Mouse (Mus musculus): ENCODE measurements around the gene Sbno1.
A peak's percentile ranks its signal among the peaks of the same experiment; 100 is the strongest.

Gene Sbno1

DNA sequence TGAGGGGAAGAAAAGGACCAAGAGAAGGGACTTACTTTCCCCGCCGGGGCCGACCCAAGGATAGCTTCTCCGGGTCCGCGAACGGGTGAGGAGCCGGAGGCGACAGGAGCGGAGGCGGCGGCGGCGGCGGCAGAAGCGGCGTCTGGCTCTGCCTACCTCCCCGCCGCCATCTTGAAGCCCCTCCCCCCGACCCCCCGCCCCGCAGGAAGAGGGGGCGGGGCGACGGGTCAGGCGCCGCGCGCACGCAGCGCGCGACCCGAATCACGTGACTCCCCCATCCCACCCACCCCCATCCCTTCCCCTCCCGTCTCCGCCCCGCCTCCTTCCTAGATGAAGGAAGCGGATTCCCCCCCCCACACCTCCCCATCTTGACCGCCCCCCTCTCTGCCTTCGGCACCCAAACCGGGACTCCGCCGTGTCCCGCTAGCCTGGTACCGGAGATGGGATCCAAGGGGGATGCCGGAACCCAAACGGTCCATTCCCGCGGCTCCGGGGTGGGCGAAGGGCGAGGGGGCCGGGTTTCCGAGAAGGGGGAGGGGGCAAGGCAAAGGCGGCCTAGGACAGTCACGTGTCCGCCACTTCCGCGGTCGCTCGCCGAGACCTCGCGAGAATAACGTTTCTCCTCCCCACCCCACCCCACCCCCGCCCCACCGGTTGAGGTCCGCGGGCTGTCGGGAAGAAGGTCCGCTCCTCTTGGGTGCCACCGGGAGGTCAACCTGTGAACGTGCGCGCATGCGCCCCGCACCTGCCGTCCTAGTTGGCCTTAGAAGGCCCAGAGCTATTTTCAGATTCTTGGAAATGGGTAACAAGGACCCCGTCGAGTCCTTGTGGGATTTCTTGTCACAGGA, at the start of gene Sbno1:
Gene Sbno1 (minus strand): TSS at position 590 of the 848 bp plus-strand sequence.
- DNase-seq (ENCODE audit: low spot score in 2 of 2): peak; percentile 91

DNA sequence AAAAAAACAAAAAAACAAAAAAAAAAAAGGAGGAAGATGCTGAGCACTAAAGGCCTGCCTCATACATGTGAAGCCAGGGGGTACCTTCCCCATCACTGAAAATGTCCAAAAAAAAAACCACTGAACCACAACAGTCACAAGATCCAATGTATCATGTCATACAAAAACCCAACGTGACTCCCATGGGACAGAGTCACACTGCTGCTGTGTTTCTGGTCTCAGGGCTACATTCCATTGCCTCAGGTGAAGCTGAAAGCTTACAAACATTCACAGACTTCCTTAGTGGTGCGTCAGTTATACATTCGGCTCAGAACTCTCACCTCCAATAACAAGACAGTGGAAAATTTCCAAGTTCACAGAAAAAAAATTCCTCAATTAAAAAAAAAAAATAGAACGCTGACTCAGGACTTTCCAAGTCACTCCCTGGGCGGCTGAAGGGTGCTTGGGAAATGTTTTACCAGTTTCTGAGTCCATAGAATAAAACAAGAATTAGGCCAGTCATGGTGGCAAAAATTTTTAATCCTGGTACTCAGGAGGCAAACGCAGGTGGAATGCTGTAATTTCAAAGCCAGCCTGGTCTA, 44.9 kb upstream of the Sbno1 start:
- DNase-seq (ENCODE audit: low spot score in 2 of 2): no peak

GRCm38 (mm10) chr5:124469486-124469885, 43.7 kb upstream of the Sbno1 start:
- DNase-seq (ENCODE audit: low spot score in 2 of 2): no peak

GRCm38 (mm10) chr5:124468365-124468764, 42.6 kb upstream of the Sbno1 start:
- DNase-seq (ENCODE audit: low spot score in 2 of 2): no peak

DNA sequence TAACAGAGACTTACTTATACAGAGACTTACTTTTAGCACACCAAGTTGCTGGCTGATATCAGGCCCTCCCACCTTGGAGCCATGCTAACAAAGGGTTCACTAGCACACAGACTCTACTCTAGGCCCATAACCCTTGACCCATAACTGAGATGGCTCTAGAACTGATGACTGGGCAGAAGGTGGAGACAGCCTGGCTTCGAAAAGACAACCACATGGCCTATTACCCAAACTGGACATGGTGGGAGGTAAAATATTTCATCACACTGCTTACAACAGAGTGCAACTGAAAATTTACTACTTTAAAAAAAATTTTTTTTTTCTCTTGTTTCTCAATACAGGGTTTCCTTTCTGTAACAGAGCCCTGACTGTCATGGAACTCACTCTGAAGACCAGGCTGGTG, 42.0 kb upstream of the Sbno1 start:
- no peak for DNase-seq (ENCODE audit: low spot score in 2 of 2)

GRCm38 (mm10) chr5:124464905-124465304, 39.1 kb upstream of the Sbno1 start:
- DNase-seq (ENCODE audit: low spot score in 2 of 2): no peak

GRCm38 (mm10) chr5:124463462-124463861, 37.7 kb upstream of the Sbno1 start:
- DNase-seq (ENCODE audit: low spot score in 2 of 2): no peak

DNA sequence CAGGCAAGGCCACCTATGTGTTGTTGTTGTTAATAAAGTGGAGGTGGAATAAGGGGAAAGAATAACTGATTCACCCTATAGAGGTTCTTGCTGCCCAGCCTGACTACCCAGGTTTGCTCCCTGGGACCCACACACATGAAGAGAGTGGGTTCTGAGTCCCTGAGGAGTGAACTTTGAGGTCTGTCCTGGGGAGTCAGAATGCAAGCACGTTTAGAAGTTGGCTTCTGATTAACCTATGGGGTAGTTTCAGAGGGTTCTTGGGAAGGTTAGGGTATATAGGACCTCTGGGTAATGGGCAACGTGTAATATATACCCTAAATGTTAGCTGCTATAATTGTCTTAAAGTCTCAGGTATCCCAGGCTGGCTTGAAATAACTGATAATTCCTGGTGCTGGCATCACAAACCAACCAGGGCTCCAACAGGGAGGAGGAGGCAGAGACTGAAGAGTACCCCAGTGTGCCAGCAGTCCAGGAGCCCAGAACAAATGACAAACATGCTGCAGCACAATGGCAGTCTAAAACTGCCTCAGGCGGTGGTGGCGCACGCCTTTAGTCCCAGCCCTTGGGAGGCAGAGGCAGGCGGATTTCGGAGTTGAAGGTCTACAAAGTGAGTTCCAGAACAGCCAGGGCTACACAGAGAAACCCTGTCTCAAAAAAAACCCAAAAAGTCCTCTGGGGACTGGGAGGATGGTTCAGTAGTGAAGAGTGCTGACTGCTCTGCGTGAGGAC, 36.7 kb upstream of the Sbno1 start:
- no peak for DNase-seq (ENCODE audit: low spot score in 2 of 2)

DNA sequence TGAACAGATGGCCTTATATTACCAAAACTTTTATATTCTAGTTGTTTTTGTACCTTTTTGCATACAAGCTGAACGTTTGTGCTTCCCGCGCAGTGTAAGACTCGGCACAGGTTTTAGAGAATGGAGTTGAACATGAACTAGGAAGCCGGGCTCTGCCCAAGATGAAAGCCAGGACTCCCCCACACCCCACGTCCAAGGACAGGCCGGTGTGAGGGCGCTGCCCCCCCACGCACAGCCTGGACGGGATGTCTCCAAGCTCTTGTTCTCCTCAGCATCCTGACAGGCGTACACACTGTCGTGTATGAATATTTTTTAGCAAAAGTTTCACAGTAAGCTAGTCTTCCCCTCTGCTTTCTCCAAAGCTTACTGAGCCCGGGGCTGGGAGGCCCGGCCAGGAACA, 35.1 kb upstream of the Sbno1 start:
- peak in 1 of 2 experiments; percentile 39 for DNase-seq (ENCODE audit: low spot score in 2 of 2)

- no peak for DNase-seq (ENCODE audit: low spot score in 2 of 2)
Observed at GRCm38 (mm10) chr5:124456762-124457161, 31.0 kb upstream of the Sbno1 start.

GRCm38 (mm10) chr5:124454082-124454419, 28.2 kb upstream of the Sbno1 start:
- no peak for DNase-seq (ENCODE audit: low spot score in 2 of 2)

DNA sequence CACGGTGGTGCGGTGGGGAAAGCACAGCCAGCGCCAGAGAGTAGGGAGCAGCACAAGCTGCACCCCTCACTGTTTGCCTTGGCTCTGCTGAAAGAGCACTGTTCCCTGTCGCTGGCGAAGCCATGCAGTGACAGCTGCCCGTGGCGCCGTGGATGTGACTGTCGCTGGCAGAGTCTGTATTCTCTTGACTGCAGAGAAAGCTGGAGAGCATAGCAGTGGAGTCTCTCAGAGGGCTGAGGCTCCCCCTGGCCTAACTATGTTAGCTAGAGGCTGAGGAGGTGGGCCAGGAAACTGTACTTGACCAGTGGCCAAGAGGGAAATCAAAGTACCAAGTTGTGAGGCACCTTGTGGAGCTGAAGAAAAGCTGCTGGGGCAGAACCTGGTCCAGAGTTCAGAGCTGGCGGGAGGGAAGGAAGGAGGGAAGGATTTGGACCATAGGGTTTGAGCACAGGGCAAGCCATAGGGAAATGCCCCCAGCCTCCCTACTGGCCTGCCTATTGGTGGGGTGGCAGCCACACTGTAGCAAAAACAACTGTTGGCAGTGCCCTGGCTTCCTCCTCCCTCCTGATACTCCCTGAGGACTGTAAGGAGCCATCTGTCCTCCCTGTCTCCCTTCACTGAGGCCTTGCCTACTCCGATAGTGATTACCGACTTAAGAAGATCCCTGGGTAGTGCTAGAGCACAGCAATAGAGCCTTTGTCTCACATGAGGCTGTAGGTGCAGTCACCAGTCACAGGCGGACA, 27.7 kb upstream of the Sbno1 start:
- no peak for DNase-seq (ENCODE audit: low spot score in 2 of 2)

GRCm38 (mm10) chr5:124452494-124453228, 26.9 kb upstream of the Sbno1 start:
- DNase-seq (ENCODE audit: low spot score in 2 of 2): no peak

- DNase-seq (ENCODE audit: low spot score in 2 of 2): no peak
Observed at GRCm38 (mm10) chr5:124450641-124451340, 25.0 kb upstream of the Sbno1 start.

DNA sequence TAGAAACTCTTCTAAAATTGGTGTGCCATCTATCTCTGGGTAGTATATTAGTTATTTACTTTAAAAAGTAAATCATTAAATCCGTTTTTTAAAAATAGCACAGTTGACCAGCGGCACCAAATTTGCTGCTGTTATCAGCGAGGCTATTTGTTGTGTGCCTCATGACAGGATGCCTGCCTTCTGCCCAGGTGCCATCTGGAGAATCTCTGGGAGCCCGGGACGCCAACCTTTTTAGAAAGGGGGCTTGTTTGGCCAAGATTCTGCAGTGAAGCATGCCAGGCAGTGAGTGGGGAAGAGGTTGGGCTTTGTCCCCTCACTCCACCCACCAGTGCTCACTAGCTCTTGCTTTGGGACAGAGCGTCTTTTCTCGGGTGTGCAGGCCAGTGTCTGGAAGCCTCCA, 24.2 kb upstream of the Sbno1 start:
- no peak for DNase-seq (ENCODE audit: low spot score in 2 of 2)

GRCm38 (mm10) chr5:124449494-124449893, 23.7 kb upstream of the Sbno1 start:
- DNase-seq (ENCODE audit: low spot score in 2 of 2): no peak

GRCm38 (mm10) chr5:124446301-124446881, 20.6 kb upstream of the Sbno1 start:
- peak in 1 of 2 experiments; percentile 74 for DNase-seq (ENCODE audit: low spot score in 2 of 2)

- peak in 1 of 2 experiments; percentile 46 for DNase-seq (ENCODE audit: low spot score in 2 of 2)
Observed at GRCm38 (mm10) chr5:124445621-124446293, 20.0 kb upstream of the Sbno1 start.

DNA sequence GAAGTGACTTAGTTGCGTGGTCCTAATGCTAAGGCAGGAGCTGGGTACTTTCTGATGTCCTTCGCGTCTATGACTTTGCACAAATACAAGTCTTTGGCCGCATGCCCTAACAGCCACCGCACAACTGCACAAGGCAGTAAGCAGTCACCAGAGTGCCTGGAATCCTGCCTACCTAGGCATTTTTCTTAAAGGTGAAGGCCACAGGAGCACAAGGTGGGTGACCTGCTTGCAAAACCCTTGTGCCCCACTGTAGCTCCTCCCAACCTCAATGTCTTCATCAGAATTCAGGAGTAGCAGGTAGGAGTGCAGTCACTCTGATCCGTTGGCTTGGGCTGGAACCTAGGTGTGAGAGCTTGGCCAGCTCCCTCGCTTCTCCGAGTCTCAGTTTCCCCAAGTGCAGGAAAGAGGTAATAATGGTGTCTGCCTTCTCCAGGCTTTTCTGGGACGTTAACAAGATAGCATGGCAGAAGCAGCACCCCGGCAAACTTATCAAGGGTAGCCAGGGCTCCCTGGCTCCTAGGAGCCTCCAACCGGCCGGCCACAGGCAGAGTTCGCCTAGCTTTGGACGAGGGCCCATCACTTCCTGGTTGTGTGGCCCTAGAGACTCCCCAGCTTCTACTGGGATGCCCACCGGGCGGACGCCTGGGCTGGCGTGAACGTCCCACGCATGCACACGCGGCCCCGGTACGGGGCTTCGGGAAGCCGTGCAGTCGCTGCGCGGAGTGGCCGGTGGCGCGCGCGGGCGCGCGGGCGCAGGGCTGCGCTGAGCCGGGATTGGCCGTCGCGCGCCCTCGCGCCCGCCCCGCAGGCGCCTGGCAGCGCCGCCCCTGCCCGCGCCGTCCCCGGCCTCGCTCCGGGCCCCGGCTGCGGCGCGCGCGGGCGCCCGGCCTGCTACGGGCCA, 19.1 kb upstream of the Sbno1 start:
- peak in 1 of 2 experiments; percentile 66 for DNase-seq (ENCODE audit: low spot score in 2 of 2)

All from urinary bladder, postnatal 4 days (tissue).